Mouse (Mus musculus) embryonic facial prominence, embryonic 11.5 days (tissue): Measurements from ENCODE around the gene Tek. TPM values are rescaled to one million over a fixed set of nuclear protein-coding genes. Genes with fewer than 3 reads are reported as not detected.

ENCODE experiments used
- ATAC-seq: fragments of 200-750 bp; cut with Nextera tagmentation; replicated peaks from 2 replicates; pipeline ENCODE4 v1.8.0; 2017; ENCODE audit warnings: low read depth; ENCODE audit not compliant: insufficient number of reproducible peaks, low FRiP score, low TSS enrichment
- DNase-seq: peaks from one replicate; pipeline ENCODE4 v3.0.0-alpha.2; 2015; ENCODE audit warnings: low spot score
- H3K27ac ChIP-seq: fragments of 300-500 bp; sonication (generic); replicated peaks from 2 replicates; pipeline ENCODE4 v1.5.1; 2014; ENCODE audit warnings: mild to moderate bottlenecking, low read depth, low read length, control low read depth
- H3K27me3 ChIP-seq: fragments of 300-500 bp; sonication (generic); 2 replicates; pipeline ENCODE4 v1.6.1; 2014; ENCODE audit warnings: mild to moderate bottlenecking, low read length, moderate library complexity, mixed read lengths; ENCODE audit not compliant: control insufficient read depth, insufficient read depth
- H3K36me3 ChIP-seq: fragments of 300-500 bp; sonication (generic); replicated peaks from 2 replicates; pipeline ENCODE4 v1.6.1; 2014; ENCODE audit warnings: low read depth, mild to moderate bottlenecking, low read length, moderate library complexity, mixed read lengths; ENCODE audit not compliant: control insufficient read depth, insufficient read depth
- H3K4me1 ChIP-seq: fragments of 300-500 bp; sonication (generic); 2 replicates; pipeline ENCODE4 v1.6.1; 2014; ENCODE audit warnings: low read length, mixed read lengths; ENCODE audit not compliant: control insufficient read depth, insufficient read depth
- H3K4me2 ChIP-seq: fragments of 300-500 bp; sonication (generic); 2 replicates; pipeline ENCODE4 v1.6.1; 2014; ENCODE audit warnings: low read depth, mild to moderate bottlenecking, control low read depth, low read length, moderate library complexity
- H3K4me3 ChIP-seq: fragments of 300-500 bp; sonication (generic); 2 replicates; pipeline ENCODE4 v1.5.1; 2014; ENCODE audit warnings: low read depth, low read length, control low read depth
- H3K9ac ChIP-seq: fragments of 300-500 bp; sonication (generic); replicated peaks from 2 replicates; pipeline ENCODE4 v1.6.1; 2014; ENCODE audit warnings: mild to moderate bottlenecking, control low read depth, low read length
- H3K9me3 ChIP-seq: fragments of 300-500 bp; sonication (generic); replicated peaks from 2 replicates; pipeline ENCODE4 v1.6.1; 2016; ENCODE audit warnings: mild to moderate bottlenecking, low read length, inconsistent platforms, mixed read lengths; ENCODE audit not compliant: control insufficient read depth
- WGBS: fragments of 180-500 bp; shearing (Covaris S2); extraction: QIAGEN DNeasy Blood & Tissue Kit; methylation state at CpG from one replicate; pipeline ENCODE4 v1.1.7; 2014; 5-methylcytosine and 5-hydroxymethylcytosine counted together
- polyA plus RNA-seq: library from polyadenylated mRNA; unstranded; fragments of >200 nt; fragmentation: Nextera tagmentation; extraction: Ambion mirVana; gene quantifications from 2 replicates; pipeline ENCODE4 v1.2.1, GENCODE M21; 2014

Gene Tek
- polyA plus RNA-seq, 1 experiment from 2014 or later = 10.1 TPM

GRCm38 (mm10) chr4:94715166-94715565 lies 23.9 kb upstream of the Tek start:
- Histone ChIP-seq H3K27ac (no peak overlapping the region), H3K9ac (no peak overlapping the region), H3K4me3 (no peak overlapping the region), H3K4me1 (no peaks in the 10 kb centered on the region), H3K4me2 (no peak overlapping the region), H3K9me3 (no peaks in the 10 kb centered on the region), H3K27me3 (no peaks in the 10 kb centered on the region), H3K36me3 (no peaks in the 10 kb centered on the region)
- no peak for ATAC-seq
- no peak for DNase-seq
- 55% methylated on average over 6 of the region's 6 CpGs for WGBS

DNA sequence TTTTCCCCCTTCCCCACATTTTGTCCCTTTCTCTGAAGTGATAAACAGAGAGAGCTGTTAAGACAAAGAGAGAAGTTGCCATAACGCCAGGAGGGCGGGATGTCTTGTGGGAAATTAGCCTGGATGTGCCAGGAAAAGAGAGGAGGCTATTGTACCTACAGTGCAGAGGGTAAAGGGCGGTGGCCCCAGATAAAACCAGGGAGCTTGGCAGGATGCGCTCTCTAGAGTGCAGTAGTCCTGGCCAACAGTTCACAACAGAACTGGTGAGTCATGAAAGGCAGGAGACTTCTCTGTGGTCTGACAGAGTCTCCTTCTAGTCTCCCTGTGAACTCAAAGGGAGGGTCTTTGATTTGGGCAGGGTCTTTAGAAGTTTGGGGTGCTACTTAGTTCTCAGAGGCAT lies 13.3 kb upstream of the Tek start:
- H3K9me3 ChIP-seq = no peaks in the 10 kb centered on the region
- no peak for ATAC-seq
- WGBS = 63% methylated on average over 4 of the region's 4 CpGs
- H3K4me2 ChIP-seq = no peak overlapping the region
- no peak overlapping the region for H3K9ac ChIP-seq
- H3K4me1 ChIP-seq = no peaks in the 10 kb centered on the region
- H3K27ac ChIP-seq = no peak overlapping the region
- no peaks in the 10 kb centered on the region for H3K27me3 ChIP-seq
- DNase-seq = no peak
- H3K4me3 ChIP-seq = no peak overlapping the region
- no peaks in the 10 kb centered on the region for H3K36me3 ChIP-seq

DNA sequence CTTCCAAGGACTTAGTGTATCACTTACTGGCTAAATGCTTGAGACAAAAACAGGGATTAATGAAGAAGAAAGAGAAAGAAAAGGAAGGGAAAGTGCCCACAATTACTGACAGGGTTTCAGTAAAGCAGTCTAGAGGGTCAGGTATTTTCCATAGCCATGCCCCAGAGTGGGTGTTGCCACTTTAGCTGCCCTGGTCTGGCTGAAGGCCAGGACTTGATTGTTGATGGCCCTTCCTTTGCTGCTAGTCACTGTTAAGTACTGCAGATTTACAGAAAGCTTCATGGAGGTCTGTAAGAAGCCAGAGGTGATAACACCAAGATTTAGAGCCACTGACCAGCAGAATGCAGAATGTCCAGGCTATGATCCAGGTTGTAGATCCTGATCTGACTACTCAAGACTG lies 6.4 kb upstream of the Tek start:
- no peaks in the 10 kb centered on the region for H3K27me3 ChIP-seq
- H3K9ac ChIP-seq = no peak overlapping the region
- H3K4me1 ChIP-seq = no peaks in the 10 kb centered on the region
- no peak for DNase-seq
- H3K36me3 ChIP-seq = no peaks in the 10 kb centered on the region
- H3K4me3 ChIP-seq = no peak overlapping the region
- no peaks in the 10 kb centered on the region for H3K9me3 ChIP-seq
- H3K27ac ChIP-seq = no peak overlapping the region
- no peak overlapping the region for H3K4me2 ChIP-seq
- no peak for ATAC-seq

DNA sequence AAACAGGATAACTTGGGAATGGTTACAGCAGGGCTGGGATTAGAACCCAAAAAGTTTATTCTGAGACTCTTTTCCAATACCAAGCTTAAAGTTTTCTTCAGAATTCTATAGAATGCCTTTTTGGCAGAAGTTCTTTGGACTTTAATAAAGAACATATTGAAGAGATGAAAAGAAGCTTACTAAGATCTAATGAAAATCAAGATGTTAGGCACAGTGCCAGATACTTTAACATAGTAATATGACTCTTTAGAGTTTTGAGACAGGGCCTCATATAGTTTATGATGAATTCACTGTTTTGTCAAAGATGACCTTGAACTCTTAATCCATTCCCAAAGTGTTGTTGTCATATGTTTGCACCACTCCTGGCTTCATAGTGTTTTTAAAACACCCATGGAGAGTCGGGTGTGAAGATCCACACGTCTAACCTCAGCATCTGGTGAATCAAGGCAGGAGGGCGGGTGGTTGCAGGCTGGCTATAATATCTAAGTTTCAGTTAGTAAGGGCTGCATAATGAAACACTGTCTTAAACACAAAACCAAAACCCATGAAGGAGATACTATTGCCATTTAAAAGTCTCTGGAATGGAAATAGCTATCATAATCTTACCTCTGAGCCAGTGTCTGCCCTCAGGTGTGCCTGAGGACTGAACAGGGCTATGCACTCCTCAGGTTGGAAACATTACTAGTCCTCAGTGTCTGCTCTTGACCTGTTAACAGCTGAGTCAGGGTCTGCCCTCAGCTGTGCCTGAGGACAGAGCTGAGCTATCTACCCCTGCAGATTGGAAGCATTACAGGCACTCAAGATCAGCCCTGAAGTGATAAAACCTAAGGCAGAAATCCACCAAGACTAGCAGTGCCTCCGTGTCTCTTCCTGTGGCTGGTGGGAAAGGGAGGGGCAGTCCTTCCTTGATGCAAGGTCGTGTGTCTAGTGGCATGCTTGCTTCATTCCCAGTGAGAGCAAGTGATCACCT lies 1.5 kb upstream of the Tek start:
- no peak overlapping the region for H3K27ac ChIP-seq
- H3K4me1 ChIP-seq = no peaks in the 10 kb centered on the region
- no peak overlapping the region for H3K9ac ChIP-seq
- no peaks in the 10 kb centered on the region for H3K36me3 ChIP-seq
- DNase-seq (no peak), ATAC-seq (no peak; the same call in 1 of the 2 replicates)
- H3K4me2 ChIP-seq = no peak overlapping the region
- H3K27me3 ChIP-seq = no peaks in the 10 kb centered on the region
- whole genome bisulfite sequencing = 69% methylated on average over 5 of the region's 5 CpGs
- H3K9me3 ChIP-seq = no peaks in the 10 kb centered on the region
- no peak overlapping the region for H3K4me3 ChIP-seq

- Histone ChIP-seq H3K9ac (no peak overlapping the region), H3K27ac (no peak overlapping the region), H3K9me3 (no peaks in the 10 kb centered on the region), H3K27me3 (no peaks in the 10 kb centered on the region), H3K36me3 (no peaks in the 10 kb centered on the region), H3K4me1 (no peaks in the 10 kb centered on the region), H3K4me2 (no peak overlapping the region), H3K4me3 (no peak overlapping the region)
- 77% methylated on average over 1 of the region's 1 CpGs for WGBS
- ATAC-seq = no peak
- DNase-seq = no peak
These were observed 2.7 kb downstream of the Tek start for GRCm38 (mm10) chr4:94741824-94742223.

DNA sequence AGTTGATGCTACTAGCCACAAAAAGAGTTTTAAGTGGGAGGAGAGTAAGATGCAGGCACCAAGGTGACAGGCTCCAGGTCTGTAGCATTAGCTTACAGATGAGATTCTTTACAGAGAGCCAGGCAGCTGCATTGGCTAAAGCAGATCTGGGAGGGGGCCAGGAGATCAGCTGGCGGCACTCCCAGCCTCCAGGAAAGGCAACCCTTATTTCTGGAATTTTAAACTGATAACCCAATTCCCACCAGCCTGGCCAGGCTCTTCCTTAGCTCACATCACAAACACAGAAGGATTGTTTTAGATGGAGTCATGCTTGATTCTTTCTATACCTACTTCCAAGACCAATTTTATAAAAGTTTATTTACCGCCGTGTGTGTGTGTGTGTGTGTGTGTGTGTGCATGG lies 6.7 kb downstream of the Tek start:
- WGBS = 76% methylated on average over 3 of the region's 3 CpGs
- no peak for ATAC-seq
- no peak overlapping the region for H3K4me2 ChIP-seq

DNA sequence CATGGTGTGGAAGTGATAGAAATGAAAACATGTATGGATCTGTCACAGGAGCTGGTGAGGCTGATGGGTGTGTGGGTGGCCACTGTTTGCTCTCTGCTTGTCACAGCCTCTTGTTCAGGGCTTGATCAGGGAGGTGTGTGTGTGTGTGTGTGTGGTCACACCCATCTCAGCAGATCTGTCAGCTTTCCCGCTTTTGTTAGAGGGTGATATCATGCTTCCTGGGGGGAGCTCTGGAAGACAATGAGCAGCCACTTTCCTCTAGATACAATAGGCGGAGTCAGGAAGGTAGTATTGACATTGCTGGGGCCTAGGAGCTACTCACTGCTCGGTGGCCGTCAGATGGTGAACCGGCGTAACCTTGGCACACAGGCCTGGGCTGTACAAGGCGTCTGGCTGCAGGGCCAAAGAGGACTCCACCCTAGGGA lies 7.3 kb downstream of the Tek start:
- ATAC-seq = no peak; the same call in 1 of the 2 replicates
- no peak overlapping the region for H3K27ac ChIP-seq
- H3K27me3 ChIP-seq = no peaks in the 10 kb centered on the region
- DNase-seq = peak; percentile 6
- H3K4me1 ChIP-seq = no peaks in the 10 kb centered on the region
- H3K9ac ChIP-seq = no peak overlapping the region
- 60% methylated on average over 7 of the region's 7 CpGs for WGBS
- no peaks in the 10 kb centered on the region for H3K36me3 ChIP-seq
- H3K4me3 ChIP-seq = no peak overlapping the region
- H3K4me2 ChIP-seq = no peak overlapping the region
- no peaks in the 10 kb centered on the region for H3K9me3 ChIP-seq

More for the DNA sequence above, 6.7 kb downstream of the Tek start:
- Histone ChIP-seq H3K27me3 (no peaks in the 10 kb centered on the region), H3K4me3 (no peak overlapping the region), H3K9me3 (no peaks in the 10 kb centered on the region), H3K27ac (no peak overlapping the region), H3K36me3 (no peaks in the 10 kb centered on the region), H3K4me1 (no peaks in the 10 kb centered on the region), H3K9ac (no peak overlapping the region)
- DNase-seq = no peak

- H3K36me3 ChIP-seq = no peaks in the 10 kb centered on the region
- WGBS = 87% methylated on average over 3 of the region's 3 CpGs
- no peak overlapping the region for H3K4me3 ChIP-seq
- H3K27me3 ChIP-seq = no peaks in the 10 kb centered on the region
- H3K27ac ChIP-seq = no peak overlapping the region
- ATAC-seq = no peak
- no peak overlapping the region for H3K4me2 ChIP-seq
- DNase-seq = no peak
- no peaks in the 10 kb centered on the region for H3K4me1 ChIP-seq
- no peaks in the 10 kb centered on the region for H3K9me3 ChIP-seq
- H3K9ac ChIP-seq = no peak overlapping the region
These were observed 8.2 kb downstream of the Tek start for GRCm38 (mm10) chr4:94747338-94747737.
